Mouse (Mus musculus) limb, embryonic 12.5 days (tissue): ENCODE data around the gene Kcnh4. TPM values are rescaled to one million over a fixed set of nuclear protein-coding genes. Genes with fewer than 3 reads are reported as not detected.

Source experiments
- ATAC-seq: fragments of 200-750 bp; cut with Nextera tagmentation; 2 replicates; pipeline ENCODE4 v1.8.0; 2017; ENCODE audit warnings: low read depth, moderate TSS enrichment; ENCODE audit not compliant: insufficient number of reproducible peaks, insufficient read depth, low FRiP score, low TSS enrichment
- H3K27ac ChIP-seq: fragments of 300-500 bp; sonication (generic); 2 replicates; pipeline ENCODE4 v1.5.1; 2016; ENCODE audit warnings: mild to moderate bottlenecking, moderate library complexity
- H3K27me3 ChIP-seq: fragments of 300-500 bp; sonication (generic); 2 replicates; pipeline ENCODE4 v1.6.1; 2016; ENCODE audit warnings: mild to moderate bottlenecking, moderate library complexity
- H3K36me3 ChIP-seq: fragments of 300-500 bp; sonication (generic); 2 replicates; pipeline ENCODE4 v1.6.1; 2016; ENCODE audit warnings: mild to moderate bottlenecking, moderate library complexity
- H3K4me1 ChIP-seq: fragments of 300-500 bp; sonication (generic); replicated peaks from 2 replicates; pipeline ENCODE4 v1.6.1; 2016
- H3K4me2 ChIP-seq: fragments of 300-500 bp; sonication (generic); 2 replicates; pipeline ENCODE4 v1.6.1; 2016; ENCODE audit warnings: mild to moderate bottlenecking, moderate library complexity
- H3K4me3 ChIP-seq: fragments of 300-500 bp; sonication (generic); replicated peaks from 2 replicates; pipeline ENCODE4 v1.5.1; 2016; ENCODE audit warnings: mild to moderate bottlenecking
- H3K9ac ChIP-seq: fragments of 300-500 bp; sonication (generic); replicated peaks from 2 replicates; pipeline ENCODE4 v1.6.1; 2016; ENCODE audit warnings: mild to moderate bottlenecking, moderate library complexity
- H3K9me3 ChIP-seq: fragments of 300-500 bp; sonication (generic); 2 replicates; pipeline ENCODE4 v1.6.1; 2016; ENCODE audit warnings: mild to moderate bottlenecking, moderate library complexity
- WGBS: fragments of 180-500 bp; shearing (Covaris S2); methylation state at CpG from one replicate; pipeline ENCODE4 v1.1.7; 2016; 5-methylcytosine and 5-hydroxymethylcytosine counted together
- polyA plus RNA-seq: library from polyadenylated mRNA; unstranded; fragments of >200 nt; fragmentation: Nextera tagmentation; extraction: Ambion mirVana; gene quantifications from 2 replicates; pipeline ENCODE4 v1.2.1, GENCODE M21; 2016

The Kcnh4 gene
- polyA plus RNA-seq, 1 experiment from 2014 or later, result not detected

- no peaks in the 10 kb centered on the region for H3K27me3 ChIP-seq
- H3K4me3 ChIP-seq, result no peak overlapping the region
- H3K4me2 ChIP-seq, result no peak overlapping the region
- H3K36me3 ChIP-seq, result peaks cover 31% of the 10 kb centered on the region
- WGBS, result 89% methylated on average over 6 of the region's 6 CpGs
- no peaks in the 10 kb centered on the region for H3K4me1 ChIP-seq
- 0 out of 2 replicates have a peak overlapping the region, but pooled peaks have one; percentile 31 for H3K27ac ChIP-seq
- ATAC-seq, result no peak
- H3K9me3 ChIP-seq, result no peaks in the 10 kb centered on the region
- no peak overlapping the region for H3K9ac ChIP-seq
These were observed 29.1 kb downstream of the Kcnh4 start for GRCm38 (mm10) chr11:100730477-100731205.

- no peak overlapping the region for H3K9ac ChIP-seq
- no peak overlapping the region for H3K4me3 ChIP-seq
- 92% methylated on average over 4 of the region's 4 CpGs for WGBS
- H3K9me3 ChIP-seq, result no peaks in the 10 kb centered on the region
- H3K4me1 ChIP-seq, result peaks cover 5% of the 10 kb centered on the region; the same call in 1 of the 2 replicates
- H3K4me2 ChIP-seq, result no peak overlapping the region
- ATAC-seq, result no peak
- H3K27ac ChIP-seq, result no peak overlapping the region
- peaks cover 29% of the 10 kb centered on the region for H3K36me3 ChIP-seq
- H3K27me3 ChIP-seq, result no peaks in the 10 kb centered on the region
These were observed 29.8 kb downstream of the Kcnh4 start for GRCm38 (mm10) chr11:100729976-100730375.

DNA sequence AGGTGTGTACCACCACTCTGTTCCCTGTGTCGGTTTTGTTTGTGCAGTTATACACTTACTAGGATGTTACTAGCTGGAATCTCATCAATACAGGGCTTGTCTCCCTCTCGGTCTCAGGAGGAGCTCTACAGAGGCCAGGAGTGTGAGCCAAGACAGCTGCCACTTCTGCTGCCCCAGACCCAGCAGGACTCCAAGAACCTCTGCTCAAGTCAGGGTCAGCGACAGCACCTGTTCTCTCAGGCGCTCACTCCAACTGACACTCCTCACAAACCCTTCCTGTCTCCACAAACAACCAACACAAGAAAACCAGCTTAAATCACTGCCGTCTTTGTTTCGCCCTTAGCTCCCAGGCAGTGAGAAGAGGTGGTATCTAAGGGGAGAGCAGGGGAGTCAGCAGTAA lies 31.1 kb downstream of the Kcnh4 start:
- H3K36me3 ChIP-seq, result peaks cover 34% of the 10 kb centered on the region
- H3K9me3 ChIP-seq, result no peaks in the 10 kb centered on the region
- WGBS, result 90% methylated on average over 6 of the region's 6 CpGs

GRCm38 (mm10) chr11:100727201-100727600 lies 32.5 kb downstream of the Kcnh4 start:
- Histone ChIP-seq H3K4me1 (peaks cover 13% of the 10 kb centered on the region), H3K4me3 (no peak overlapping the region), H3K27ac (no peak overlapping the region), H3K27me3 (no peaks in the 10 kb centered on the region), H3K9me3 (no peaks in the 10 kb centered on the region), H3K36me3 (peaks cover 28% of the 10 kb centered on the region; the same call in 1 of the 2 replicates), H3K9ac (no peak overlapping the region), H3K4me2 (no peak overlapping the region)
- ATAC-seq, result no peak
- 93% methylated on average over 3 of the region's 3 CpGs for WGBS

More for the DNA sequence above, 31.1 kb downstream of the Kcnh4 start:
- Histone ChIP-seq H3K27ac (no peak overlapping the region), H3K4me2 (no peak overlapping the region), H3K4me3 (no peak overlapping the region), H3K9ac (no peak overlapping the region), H3K4me1 (peaks cover 7% of the 10 kb centered on the region; the same call in 1 of the 2 replicates), H3K27me3 (no peaks in the 10 kb centered on the region)
- no peak for ATAC-seq

GRCm38 (mm10) chr11:100724919-100725512 lies 34.7 kb downstream of the Kcnh4 start:
- Histone ChIP-seq H3K9me3 (no peaks in the 10 kb centered on the region), H3K4me3 (no peak overlapping the region), H3K4me2 (no peak overlapping the region), H3K36me3 (peaks cover 29% of the 10 kb centered on the region; the same call in 1 of the 2 replicates), H3K9ac (no peak overlapping the region; the same call in 1 of the 2 replicates), H3K4me1 (peaks cover 13% of the 10 kb centered on the region), H3K27me3 (no peaks in the 10 kb centered on the region), H3K27ac (peak overlapping the region; percentile 8; the same call in 1 of the 2 replicates)
- WGBS, result 24% methylated on average over 5 of the region's 5 CpGs
- no peak for ATAC-seq

GRCm38 (mm10) chr11:100722493-100723028 lies 37.2 kb downstream of the Kcnh4 start:
- H3K4me3 ChIP-seq, result no peak overlapping the region
- H3K9me3 ChIP-seq, result no peaks in the 10 kb centered on the region
- no peak overlapping the region for H3K4me2 ChIP-seq
- WGBS, result 53% methylated on average over 2 of the region's 2 CpGs
- no peak for ATAC-seq
- H3K27ac ChIP-seq, result no peak overlapping the region
- H3K4me1 ChIP-seq, result peaks cover 13% of the 10 kb centered on the region
- peaks cover 34% of the 10 kb centered on the region for H3K36me3 ChIP-seq
- no peak overlapping the region for H3K9ac ChIP-seq
- H3K27me3 ChIP-seq, result no peaks in the 10 kb centered on the region

DNA sequence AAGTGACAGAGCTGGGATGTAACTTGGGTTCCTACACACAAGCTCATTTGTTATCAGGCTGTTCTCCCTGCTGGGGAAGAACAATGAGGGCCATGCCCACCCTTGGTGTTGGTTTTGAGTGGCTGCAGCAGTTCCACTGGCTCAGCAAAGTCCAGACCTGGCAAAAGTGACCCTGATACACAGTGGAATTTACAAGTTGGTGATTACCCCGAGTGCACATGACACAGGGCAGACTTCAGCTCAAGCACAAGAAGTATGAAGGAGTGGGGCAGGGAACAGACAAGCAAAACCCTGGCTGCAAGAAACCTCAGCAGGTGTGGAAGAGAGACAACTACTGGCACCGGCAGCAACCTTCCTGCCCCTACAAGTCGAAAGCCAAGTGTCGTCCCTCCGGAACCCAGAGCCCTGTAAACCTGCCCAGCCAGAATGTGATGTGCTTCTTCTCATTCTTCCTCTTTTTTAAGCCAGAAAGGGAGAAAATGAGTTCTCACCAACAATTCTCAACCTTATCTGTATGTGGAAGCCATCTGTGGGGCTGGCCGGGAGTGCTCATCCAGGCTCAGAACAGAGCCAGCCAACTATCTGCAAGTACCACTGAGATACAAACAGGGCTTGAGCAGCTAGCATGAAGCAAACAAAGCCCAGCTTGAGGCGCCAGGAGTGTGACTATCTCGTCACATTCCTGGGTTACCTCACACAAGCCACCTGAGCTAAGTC lies 37.8 kb downstream of the Kcnh4 start:
- no peak overlapping the region for H3K4me2 ChIP-seq
- 81% methylated on average over 8 of the region's 8 CpGs for WGBS
- ATAC-seq, result no peak
- peaks cover 40% of the 10 kb centered on the region for H3K36me3 ChIP-seq
- H3K4me1 ChIP-seq, result peaks cover 13% of the 10 kb centered on the region
- H3K9me3 ChIP-seq, result no peaks in the 10 kb centered on the region
- H3K9ac ChIP-seq, result no peak overlapping the region
- H3K4me3 ChIP-seq, result no peak overlapping the region
- H3K27me3 ChIP-seq, result no peaks in the 10 kb centered on the region
- H3K27ac ChIP-seq, result peak overlapping the region; percentile 45; the same call in 1 of the 2 replicates

DNA sequence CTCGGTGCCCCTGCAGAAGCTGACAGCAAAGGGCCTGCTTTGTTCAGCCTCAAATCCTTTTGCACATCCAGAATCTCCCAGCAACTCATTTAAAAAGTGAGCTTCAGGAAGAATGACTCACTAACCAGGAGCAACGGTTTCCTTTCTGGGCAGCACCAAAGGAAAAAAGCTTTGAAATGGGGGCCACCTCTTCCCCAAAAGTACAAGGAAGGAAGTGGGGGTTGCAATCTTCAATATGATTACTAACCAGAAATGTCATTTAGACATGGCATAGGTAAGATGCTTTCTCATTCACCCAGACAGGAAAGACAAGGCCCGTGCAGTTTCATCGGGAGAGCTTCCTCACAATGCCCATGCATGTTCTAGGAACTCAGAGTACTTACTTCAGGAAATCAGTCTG lies 38.5 kb downstream of the Kcnh4 start:
- H3K4me3 ChIP-seq, result no peak overlapping the region
- H3K4me1 ChIP-seq, result peaks cover 13% of the 10 kb centered on the region
- peaks cover 47% of the 10 kb centered on the region for H3K36me3 ChIP-seq
- no peak overlapping the region for H3K27ac ChIP-seq
- no peak overlapping the region for H3K4me2 ChIP-seq
- H3K9me3 ChIP-seq, result no peaks in the 10 kb centered on the region
- H3K27me3 ChIP-seq, result no peaks in the 10 kb centered on the region
- WGBS, result 85% methylated on average over 4 of the region's 4 CpGs
- no peak for ATAC-seq
- H3K9ac ChIP-seq, result no peak overlapping the region

GRCm38 (mm10) chr11:100720345-100720744 lies 39.4 kb downstream of the Kcnh4 start:
- no peak for ATAC-seq
- H3K9me3 ChIP-seq, result no peaks in the 10 kb centered on the region
- H3K4me1 ChIP-seq, result peaks cover 12% of the 10 kb centered on the region
- no peak overlapping the region for H3K4me2 ChIP-seq
- no peak overlapping the region for H3K27ac ChIP-seq
- 80% methylated on average over 5 of the region's 5 CpGs for WGBS
- H3K27me3 ChIP-seq, result no peaks in the 10 kb centered on the region
- H3K4me3 ChIP-seq, result no peak overlapping the region
- no peak overlapping the region for H3K9ac ChIP-seq
- peaks cover 56% of the 10 kb centered on the region for H3K36me3 ChIP-seq

- Histone ChIP-seq H3K4me3 (no peak overlapping the region), H3K9ac (no peak overlapping the region), H3K4me1 (peaks cover 7% of the 10 kb centered on the region), H3K9me3 (no peaks in the 10 kb centered on the region), H3K27ac (no peak overlapping the region), H3K36me3 (peaks cover 60% of the 10 kb centered on the region), H3K4me2 (no peak overlapping the region), H3K27me3 (no peaks in the 10 kb centered on the region)
- 81% methylated on average over 11 of the region's 11 CpGs for WGBS
- ATAC-seq, result no peak
These were observed 39.8 kb downstream of the Kcnh4 start for GRCm38 (mm10) chr11:100719893-100720292.

DNA sequence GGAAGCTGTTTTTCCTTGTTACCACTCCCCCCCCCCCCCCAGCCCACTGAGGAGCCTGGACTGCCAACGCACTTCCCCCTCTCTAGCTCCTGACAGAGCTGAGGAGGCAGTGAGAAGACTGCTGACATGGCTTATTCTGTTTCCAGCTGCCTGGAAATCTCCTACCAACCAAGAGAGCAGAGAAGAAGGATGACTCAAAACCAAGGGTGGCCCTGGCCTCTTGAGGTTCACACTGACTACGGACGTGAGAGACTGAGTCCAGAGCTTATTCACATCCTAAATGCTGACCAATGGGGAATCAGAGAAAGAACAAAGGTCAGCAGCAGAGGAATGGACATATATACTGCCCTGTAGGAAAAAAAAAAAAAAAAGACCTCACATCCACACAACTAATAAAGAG lies 40.4 kb downstream of the Kcnh4 start:
- no peaks in the 10 kb centered on the region for H3K9me3 ChIP-seq
- no peak overlapping the region for H3K4me3 ChIP-seq
- ATAC-seq, result no peak
- no peaks in the 10 kb centered on the region for H3K27me3 ChIP-seq
- H3K27ac ChIP-seq, result no peak overlapping the region
- WGBS, result 90% methylated on average over 3 of the region's 3 CpGs
- peaks cover 55% of the 10 kb centered on the region for H3K36me3 ChIP-seq
- peaks cover 10% of the 10 kb centered on the region for H3K4me1 ChIP-seq
- no peak overlapping the region for H3K4me2 ChIP-seq
- no peak overlapping the region for H3K9ac ChIP-seq
